Mouse (Mus musculus) stomach, postnatal 0 days (tissue): ENCODE results near the gene Mterf1a. TPM values are rescaled to one million over a fixed set of nuclear protein-coding genes. Genes with fewer than 3 reads are reported as not detected.
"Not testable (repeated sequence)": the region's sequence is repeated elsewhere in the genome, so short reads cannot be mapped to it uniquely, and the experiment has no call there.

Experiments
- ATAC-seq: fragments of 200-750 bp; cut with Nextera tagmentation; 2 replicates; pipeline ENCODE4 v1.8.0; 2017; ENCODE audit not compliant: low FRiP score, low TSS enrichment
- DNase-seq: peaks from one replicate; pipeline ENCODE4 v3.0.0-alpha.2; 2016; ENCODE audit warnings: low spot score
- H3K27ac ChIP-seq: fragments of 300-500 bp; sonication (generic); replicated peaks from 2 replicates; pipeline ENCODE4 v1.5.1; 2014; ENCODE audit warnings: mild to moderate bottlenecking, control low read depth
- H3K27me3 ChIP-seq: fragments of 300-500 bp; sonication (generic); 2 replicates; pipeline ENCODE4 v1.6.1; 2014; ENCODE audit warnings: low read length; ENCODE audit not compliant: control insufficient read depth, insufficient read depth
- H3K36me3 ChIP-seq: fragments of 300-500 bp; sonication (generic); 2 replicates; pipeline ENCODE4 v1.6.1; 2014; ENCODE audit warnings: low read length, mixed read lengths; ENCODE audit not compliant: control insufficient read depth, insufficient read depth
- H3K4me1 ChIP-seq: fragments of 300-500 bp; sonication (generic); replicated peaks from 2 replicates; pipeline ENCODE4 v1.6.1; 2014; ENCODE audit warnings: antibody characterized with exemption; ENCODE audit not compliant: control insufficient read depth, insufficient read depth
- H3K4me2 ChIP-seq: fragments of 300-500 bp; sonication (generic); replicated peaks from 2 replicates; pipeline ENCODE4 v1.6.1; 2014; ENCODE audit warnings: low read depth, mild to moderate bottlenecking, control low read depth, moderate library complexity
- H3K4me3 ChIP-seq: fragments of 300-500 bp; sonication (generic); 2 replicates; pipeline ENCODE4 v1.5.1; 2014; ENCODE audit warnings: low read depth, low read length, control low read depth
- H3K9ac ChIP-seq: fragments of 300-500 bp; sonication (generic); 2 replicates; pipeline ENCODE4 v1.6.1; 2014; ENCODE audit warnings: mild to moderate bottlenecking, low read length, control low read depth, mixed read lengths
- H3K9me3 ChIP-seq: fragments of 300-500 bp; sonication (generic); 2 replicates; pipeline ENCODE4 v1.6.1; 2016; ENCODE audit warnings: low read length; ENCODE audit not compliant: control insufficient read depth
- CTCF ChIP-seq: IDR thresholded peaks from 2 replicates; pipeline ENCODE4 v1.5.1; 2016; ENCODE audit warnings: antibody characterized with exemption, low read depth, mild to moderate bottlenecking, moderate library complexity
- EP300 ChIP-seq: optimal IDR thresholded peaks from 2 replicates; pipeline ENCODE3; 2016; ENCODE audit warnings: antibody characterized with exemption
- WGBS: fragments of 180-500 bp; shearing (Covaris S2); extraction: QIAGEN DNeasy Blood & Tissue Kit; methylation state at CpG from one replicate; pipeline ENCODE4 v1.1.7; 2014; 5-methylcytosine and 5-hydroxymethylcytosine counted together
- polyA plus RNA-seq: library from polyadenylated mRNA; unstranded; fragments of >200 nt; fragmentation: Nextera tagmentation; extraction: Ambion mirVana; gene quantifications from 2 replicates; pipeline ENCODE4 v1.2.1, GENCODE M21; 2015

Mterf1a gene
- 4.1 and 4.9 TPM in 2 replicates for polyA plus RNA-seq

- H3K9me3 ChIP-seq, DNase-seq, H3K4me1 ChIP-seq, H3K36me3 ChIP-seq, H3K27ac ChIP-seq, H3K27me3 ChIP-seq: not testable (repeated sequence)
- Histone ChIP-seq H3K9ac (peak within 1 kb of the TSS; percentile 32; the same call in 1 of the 2 replicates), H3K4me2 (peak within 1 kb of the TSS; percentile 61), H3K4me3 (peak within 1 kb of the TSS; percentile 40)
- TF ChIP-seq CTCF, result peak; percentile 49
- WGBS, result 0% methylated on average over 7 of the region's 47 CpGs
- ATAC-seq, result peak; percentile 100
Observed at GRCm38 (mm10) chr5:3893459-3894293, at the start of gene Mterf1a. Mterf1a (minus strand) TSS chr5:3893933.

- H3K27me3 ChIP-seq, H3K4me3 ChIP-seq, H3K36me3 ChIP-seq, H3K9ac ChIP-seq, H3K4me1 ChIP-seq, DNase-seq, H3K9me3 ChIP-seq, H3K4me2 ChIP-seq, H3K27ac ChIP-seq, ATAC-seq: not testable (repeated sequence)
- 80% methylated on average over 4 of the region's 4 CpGs for WGBS
Observed at GRCm38 (mm10) chr5:3943169-3943568, 49.4 kb upstream of the Mterf1a start.

DNA sequence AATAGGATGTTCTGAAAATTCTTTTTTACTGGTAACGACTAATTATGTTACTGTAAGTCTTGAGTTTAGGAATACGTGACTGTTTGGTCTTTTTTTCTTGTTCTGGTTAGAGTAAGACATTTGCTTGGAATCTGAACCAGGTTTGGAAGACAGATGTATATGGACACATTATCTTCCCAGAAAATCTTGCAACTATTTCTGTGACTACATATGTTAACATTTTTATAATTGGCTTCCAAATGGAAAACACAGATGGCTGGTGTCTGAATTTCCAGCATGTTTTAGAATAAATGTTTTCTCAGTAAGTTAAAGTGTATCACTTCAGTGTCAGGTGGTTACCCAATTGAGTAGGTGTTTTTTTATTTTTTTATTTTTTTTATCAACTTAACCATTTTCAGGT lies 47.5 kb upstream of the Mterf1a start:
- H3K4me1 ChIP-seq, result no peaks in the 10 kb centered on the region
- no peak overlapping the region for H3K4me2 ChIP-seq
- no peaks in the 10 kb centered on the region for H3K27me3 ChIP-seq
- no peak overlapping the region for H3K4me3 ChIP-seq
- DNase-seq (no peak), ATAC-seq (no peak)
- TF ChIP-seq CTCF, result no peak
- H3K9ac ChIP-seq, result no peak overlapping the region
- H3K36me3 ChIP-seq, result no peaks in the 10 kb centered on the region
- WGBS, result 85% methylated on average over 2 of the region's 2 CpGs
- H3K9me3 ChIP-seq, result no peaks in the 10 kb centered on the region
- no peak overlapping the region for H3K27ac ChIP-seq

- Histone ChIP-seq H3K27ac (peak overlapping the region; percentile 71), H3K4me2 (no peak overlapping the region), H3K4me3 (no peak overlapping the region), H3K4me1 (no peaks in the 10 kb centered on the region), H3K27me3 (no peaks in the 10 kb centered on the region), H3K36me3 (no peaks in the 10 kb centered on the region), H3K9me3 (no peaks in the 10 kb centered on the region), H3K9ac (no peak overlapping the region)
- no peak for DNase-seq
- no peak for ATAC-seq
- whole genome bisulfite sequencing, result 89% methylated on average over 5 of the region's 5 CpGs
- TF ChIP-seq EP300 (no peak), CTCF (no peak)
Observed at GRCm38 (mm10) chr5:3939335-3939734, 45.6 kb upstream of the Mterf1a start.

DNA sequence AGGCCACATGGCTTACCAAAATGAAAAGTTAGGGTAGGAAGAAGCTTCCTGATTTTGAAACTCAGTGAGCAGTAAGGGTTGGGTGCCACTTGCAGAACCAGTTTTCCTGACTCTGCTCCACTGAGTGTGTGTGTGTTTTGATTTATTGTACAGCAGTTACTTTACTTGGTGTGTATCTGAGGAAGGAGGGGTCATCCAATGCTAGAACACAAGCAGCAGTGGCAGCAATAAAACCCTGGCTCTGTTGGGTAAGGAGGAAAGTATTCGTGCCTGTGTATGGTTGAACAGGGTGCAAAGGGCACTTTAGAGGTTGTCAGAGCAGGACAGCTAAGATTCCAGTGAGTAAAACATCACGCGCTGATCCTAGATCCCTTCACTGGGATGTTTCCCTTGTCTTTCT lies 45.2 kb upstream of the Mterf1a start:
- 74% methylated on average over 3 of the region's 3 CpGs for WGBS
- Histone ChIP-seq H3K4me1 (no peaks in the 10 kb centered on the region), H3K36me3 (no peaks in the 10 kb centered on the region), H3K4me3 (no peak overlapping the region), H3K4me2 (no peak overlapping the region), H3K27me3 (no peaks in the 10 kb centered on the region), H3K9ac (no peak overlapping the region), H3K27ac (peak overlapping the region; percentile 85), H3K9me3 (no peaks in the 10 kb centered on the region)
- TF ChIP-seq CTCF, result no peak
- no peak for TF ChIP-seq EP300
- ATAC-seq (peak; percentile 80), DNase-seq (peak; percentile 25)

DNA sequence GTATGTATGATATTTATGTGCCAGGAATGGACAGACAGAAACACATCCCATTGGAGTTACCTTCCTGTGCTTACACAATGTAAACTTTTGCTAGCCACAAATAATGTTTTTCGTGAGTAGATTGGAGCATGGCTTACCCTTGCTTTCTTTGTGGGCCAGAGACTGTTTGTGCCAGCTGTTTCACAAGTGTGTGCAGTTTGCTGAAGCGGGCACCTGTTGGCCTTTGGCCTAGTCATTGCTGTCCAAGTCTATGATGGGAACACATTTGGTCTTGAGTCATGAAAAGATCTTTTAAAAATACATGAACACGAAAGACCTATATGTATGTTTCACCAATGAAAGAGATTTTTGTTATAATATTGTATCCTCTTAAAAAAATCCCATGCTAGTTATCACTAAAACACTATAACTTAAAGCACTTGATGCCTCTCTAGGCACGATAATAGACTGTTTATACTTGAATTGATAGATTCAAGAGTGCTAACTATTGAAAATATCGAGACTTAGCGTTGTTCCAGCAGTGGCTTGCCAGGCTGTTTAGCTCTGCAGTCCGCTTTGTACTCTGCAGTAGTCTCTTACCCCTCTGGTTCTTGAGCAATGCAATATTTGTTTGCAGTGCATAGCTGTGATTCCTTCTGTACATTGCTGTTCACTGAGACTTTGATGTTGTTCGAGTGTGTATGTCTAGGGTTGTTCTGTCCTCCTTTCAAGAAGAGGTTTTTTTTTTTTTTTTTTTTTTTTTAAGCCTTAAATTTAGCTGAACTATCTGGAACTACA lies 42.2 kb upstream of the Mterf1a start:
- 65% methylated on average over 8 of the region's 8 CpGs for WGBS
- Histone ChIP-seq H3K4me1 (no peaks in the 10 kb centered on the region), H3K4me3 (no peak overlapping the region), H3K27ac (no peak overlapping the region), H3K4me2 (no peak overlapping the region), H3K9ac (no peak overlapping the region), H3K36me3 (no peaks in the 10 kb centered on the region), H3K9me3 (no peaks in the 10 kb centered on the region), H3K27me3 (no peaks in the 10 kb centered on the region)
- ATAC-seq, result no peak
- no peak for DNase-seq
- no peak for TF ChIP-seq EP300
- no peak for TF ChIP-seq CTCF
